Mouse (Mus musculus) retina, embryonic 14.5 days (tissue): ENCODE measurements around the gene Smim13.
"Not testable (repeated sequence)": the region's sequence is repeated elsewhere in the genome, so short reads cannot be mapped to it uniquely, and the experiment has no call there.

Experiments used
- DNase-seq: peaks from one replicate; pipeline ENCODE4 v3.0.0-alpha.2; 2015; ENCODE audit warnings: low spot score

The Smim13 gene

GRCm38 (mm10) chr13:41249538-41250317, at the start of gene Smim13:
Gene Smim13, plus strand, starts transcription at chr13:41249844.
- peak; percentile 97 for DNase-seq

GRCm38 (mm10) chr13:41200861-41201260, 48.8 kb upstream of the Smim13 start:
- no peak for DNase-seq

- DNase-seq = no peak
Observed at GRCm38 (mm10) chr13:41203289-41203688, 46.4 kb upstream of the Smim13 start.

- DNase-seq = peak; percentile 53
Observed at GRCm38 (mm10) chr13:41203691-41204090, 46.0 kb upstream of the Smim13 start.

- DNase-seq = not testable (repeated sequence)
Observed at GRCm38 (mm10) chr13:41205568-41205967, 44.1 kb upstream of the Smim13 start.

- no peak for DNase-seq
Observed at GRCm38 (mm10) chr13:41206241-41206640, 43.4 kb upstream of the Smim13 start.

GRCm38 (mm10) chr13:41211276-41211675, 38.4 kb upstream of the Smim13 start:
- DNase-seq = no peak

GRCm38 (mm10) chr13:41212558-41213322, 36.9 kb upstream of the Smim13 start:
- DNase-seq = no peak

GRCm38 (mm10) chr13:41215669-41216068, 34.0 kb upstream of the Smim13 start:
- DNase-seq = no peak

GRCm38 (mm10) chr13:41216236-41216635, 33.4 kb upstream of the Smim13 start:
- no peak for DNase-seq

GRCm38 (mm10) chr13:41219056-41219455, 30.6 kb upstream of the Smim13 start:
- peak; percentile 22 for DNase-seq

GRCm38 (mm10) chr13:41219687-41220303, 29.8 kb upstream of the Smim13 start:
- no peak for DNase-seq

GRCm38 (mm10) chr13:41220304-41220834, 29.3 kb upstream of the Smim13 start, which contains the start of gene Elovl2:
Gene Elovl2, minus strand, starts transcription at chr13:41220405.
- DNase-seq = peak; percentile 83

- no peak for DNase-seq
Observed at GRCm38 (mm10) chr13:41226513-41226912, 23.1 kb upstream of the Smim13 start.

GRCm38 (mm10) chr13:41228060-41228459, 21.6 kb upstream of the Smim13 start:
- no peak for DNase-seq

GRCm38 (mm10) chr13:41230256-41230655, 19.4 kb upstream of the Smim13 start:
- DNase-seq = no peak

GRCm38 (mm10) chr13:41231389-41231983, 18.2 kb upstream of the Smim13 start:
- no peak for DNase-seq

GRCm38 (mm10) chr13:41232209-41232608, 17.4 kb upstream of the Smim13 start:
- no peak for DNase-seq

GRCm38 (mm10) chr13:41233241-41233640, 16.4 kb upstream of the Smim13 start:
- DNase-seq = no peak

- DNase-seq = no peak
Observed at GRCm38 (mm10) chr13:41235181-41235580, 14.5 kb upstream of the Smim13 start.

- no peak for DNase-seq
Observed at GRCm38 (mm10) chr13:41235845-41236741, 13.6 kb upstream of the Smim13 start.
